Mouse (Mus musculus) layer of hippocampus, adult 11-12 months (tissue): ENCODE measurements at regions not wholly inside any gene's neighbourhood (a gene's known extent, or its start where the extent isn't known, plus 50 kb on each side); places are given as distances from the start of the nearest gene placed in this dataset.

ENCODE experiments used
- DNase-seq: peaks from one replicate; pipeline ENCODE4 v3.0.0; 2022; ENCODE audit warnings: low spot score

DNA sequence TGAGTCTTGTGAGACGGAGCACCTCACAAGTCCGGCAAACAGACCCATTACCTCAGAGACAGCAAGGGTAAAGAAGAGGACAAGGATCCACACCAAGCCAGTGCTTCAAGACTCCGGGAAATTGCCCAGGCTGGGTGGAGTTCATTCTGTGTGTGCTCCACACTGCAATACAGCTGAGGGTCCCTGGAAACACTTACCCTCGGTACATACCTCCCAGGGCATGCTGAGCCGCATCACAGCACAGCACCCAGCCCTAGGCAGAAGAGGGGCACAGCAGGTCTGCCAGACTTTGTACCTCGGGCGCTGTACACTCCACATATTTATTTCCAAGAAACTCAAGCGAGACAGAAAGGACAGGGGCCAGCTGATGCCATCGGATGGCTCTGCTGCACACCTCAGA lies 54.5 kb upstream of the Cmc1 start:
- no peak for DNase-seq

- DNase-seq, result no peak
Observed at GRCm38 (mm10) chr9:118206483-118206882, 56.5 kb upstream of the Cmc1 start.

DNA sequence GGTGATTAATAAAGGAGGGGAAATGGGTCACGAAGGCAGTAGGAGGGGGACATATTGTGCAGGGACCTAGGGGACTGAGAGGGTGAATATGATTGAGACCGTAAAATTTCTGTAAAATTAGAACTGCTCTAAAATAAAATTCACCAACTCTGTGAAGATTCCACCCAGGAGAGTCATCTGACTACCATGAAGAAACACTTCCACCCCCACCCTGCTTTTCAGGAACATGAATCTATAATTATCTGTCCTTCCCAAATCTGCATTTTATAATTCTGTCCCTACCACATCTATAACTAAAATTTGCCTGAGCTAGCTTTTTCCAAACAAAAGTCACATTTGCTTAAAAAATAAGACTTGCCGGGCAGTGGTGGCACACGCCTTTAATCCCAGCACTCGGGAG lies 69.7 kb upstream of the Cmc1 start:
- no peak for DNase-seq

GRCm38 (mm10) chr9:118221186-118221585 lies 71.2 kb upstream of the Cmc1 start:
- DNase-seq, result no peak

GRCm38 (mm10) chr9:118227401-118228061 lies 77.6 kb upstream of the Cmc1 start:
- DNase-seq, result no peak

GRCm38 (mm10) chr9:118228691-118229427 lies 78.9 kb upstream of the Cmc1 start:
- DNase-seq, result no peak

DNA sequence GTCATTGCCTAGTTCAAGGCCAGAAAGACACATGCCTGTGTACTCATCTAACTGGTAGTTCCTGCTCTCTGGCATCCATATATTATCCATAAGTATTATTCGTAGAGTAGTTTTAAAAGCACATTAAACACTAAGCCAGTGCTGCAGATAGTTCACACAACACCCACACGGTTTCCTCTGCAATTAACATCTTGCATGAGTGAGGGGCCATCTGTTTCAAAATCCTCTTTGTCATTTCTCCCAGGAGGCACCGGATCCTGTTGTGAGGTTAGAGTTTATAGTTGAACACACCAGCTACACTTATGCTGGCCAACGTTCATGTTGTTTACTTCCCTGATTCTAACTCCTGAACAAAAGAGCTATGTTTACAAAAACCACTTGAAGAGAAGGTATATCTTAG lies 90.7 kb upstream of the Cmc1 start:
- DNase-seq, result peak; percentile 22

DNA sequence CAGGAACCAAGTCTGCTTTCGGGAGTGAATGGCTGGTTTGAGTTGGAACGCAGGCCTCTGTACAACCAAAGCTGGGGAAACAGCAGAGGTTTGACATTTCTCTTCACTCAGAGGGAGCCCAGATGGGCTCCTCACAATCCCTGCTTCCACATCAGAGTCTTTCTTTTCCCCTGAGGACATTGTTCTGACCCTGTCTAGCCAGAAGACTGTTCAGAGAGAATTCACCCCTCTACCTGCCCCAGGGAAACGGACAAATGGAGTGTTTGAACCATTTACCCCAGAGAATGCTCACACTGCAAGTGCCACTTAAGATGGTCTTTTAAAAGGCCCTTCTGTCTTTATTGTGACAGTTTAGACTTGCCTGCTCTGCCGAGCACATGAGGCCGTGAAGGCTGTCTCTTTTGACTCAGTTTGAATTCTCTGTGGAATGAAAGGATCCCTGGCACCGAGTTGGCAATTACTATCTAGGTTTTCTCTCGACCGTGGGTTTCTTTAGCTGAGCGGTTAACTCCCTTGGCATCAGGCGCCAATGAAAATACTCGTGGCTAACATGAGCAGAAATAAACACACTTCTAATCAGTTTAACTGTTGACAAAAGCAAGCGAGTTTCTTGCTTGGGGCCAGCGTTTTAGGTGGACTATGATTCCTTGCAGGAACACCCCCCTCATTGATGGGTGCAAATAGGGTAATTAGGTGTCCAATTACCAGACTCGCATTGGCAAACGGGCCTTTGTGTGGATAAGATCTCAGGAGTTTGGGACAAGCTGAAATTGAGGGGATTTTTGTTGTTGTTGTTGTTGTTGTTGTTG lies 97.0 kb upstream of the Cmc1 start:
- DNase-seq, result no peak

GRCm38 (mm10) chr9:118253829-118254228 lies 103.9 kb upstream of the Cmc1 start:
- DNase-seq, result no peak

GRCm38 (mm10) chr9:118255200-118255733 lies 105.3 kb upstream of the Cmc1 start:
- DNase-seq, result no peak

DNA sequence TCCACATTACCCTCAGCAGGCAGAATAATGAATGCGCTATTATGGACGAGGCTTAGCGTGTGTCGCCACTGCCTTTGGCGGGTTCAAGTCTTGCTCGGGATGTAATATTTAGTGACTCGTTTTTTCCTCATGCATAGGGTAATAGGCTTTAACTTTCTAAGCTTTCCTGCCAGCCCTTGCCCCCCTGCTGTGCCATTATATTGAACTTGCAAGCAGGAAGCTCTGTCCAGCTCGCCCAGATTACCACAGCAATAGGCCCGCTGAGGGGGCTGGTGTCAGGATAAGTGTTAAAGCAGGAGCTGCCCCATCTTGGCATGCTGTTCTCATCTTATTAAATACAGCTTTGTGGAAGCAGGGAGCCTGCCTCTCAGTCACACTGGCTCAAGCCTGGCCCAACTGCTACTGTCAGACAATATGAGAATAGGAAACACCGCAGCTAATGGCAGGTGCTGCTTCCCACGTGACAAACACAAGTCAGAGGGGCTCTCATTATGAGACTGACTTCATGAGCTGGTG lies 105.8 kb upstream of the Cmc1 start:
- no peak for DNase-seq

- DNase-seq, result no peak
Observed at GRCm38 (mm10) chr9:118266298-118266697, 116.3 kb upstream of the Cmc1 start.

DNA sequence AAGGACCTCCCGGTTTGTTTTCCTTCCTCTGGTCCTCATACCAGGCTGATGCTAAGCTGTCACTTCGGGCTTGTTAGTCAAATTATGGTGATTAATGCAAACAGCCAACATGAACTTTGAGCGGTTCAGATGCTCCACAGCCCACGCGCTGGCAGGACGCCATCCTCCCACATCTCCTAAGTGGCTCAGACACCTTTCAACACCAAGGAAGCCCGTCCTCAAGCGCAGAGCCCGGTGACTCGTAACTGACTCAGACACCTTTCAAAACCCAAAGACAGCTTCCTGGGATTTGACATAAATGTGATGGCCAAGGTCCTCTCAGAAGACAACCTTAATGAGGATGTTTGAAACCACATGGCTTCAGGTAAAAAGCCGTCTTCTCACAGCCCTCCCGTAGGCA lies 121.7 kb upstream of the Cmc1 start:
- DNase-seq, result no peak

GRCm38 (mm10) chr9:118272713-118273407 lies 122.9 kb upstream of the Cmc1 start:
- DNase-seq, result no peak

DNA sequence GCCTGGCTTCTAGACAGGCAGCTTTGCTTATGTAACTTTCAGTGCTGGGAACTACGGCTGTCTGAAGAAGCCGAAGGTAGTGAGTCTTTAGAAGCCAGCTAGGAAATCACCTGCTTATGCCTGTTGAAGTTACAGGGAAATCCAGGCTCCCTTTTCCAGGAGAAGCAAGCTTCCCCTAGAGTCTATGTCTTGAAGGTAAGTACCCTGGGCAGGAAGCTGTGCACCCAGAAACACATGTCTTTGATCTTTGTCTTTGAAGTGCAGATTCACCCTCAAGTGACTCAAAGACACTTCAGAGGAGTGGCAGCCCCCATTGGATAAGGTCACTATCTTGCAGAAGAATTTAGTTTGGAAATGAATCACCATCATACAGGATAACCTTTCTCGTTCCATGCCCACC lies 135.5 kb upstream of the Cmc1 start:
- no peak for DNase-seq

GRCm38 (mm10) chr9:118287606-118288005 lies 137.6 kb upstream of the Cmc1 start:
- DNase-seq, result no peak

GRCm38 (mm10) chr9:118292836-118293235 lies 142.9 kb upstream of the Cmc1 start:
- no peak for DNase-seq

- no peak for DNase-seq
Observed at GRCm38 (mm10) chr9:118294011-118294410, 144.0 kb upstream of the Cmc1 start.

- no peak for DNase-seq
Observed at GRCm38 (mm10) chr9:118302785-118303384, 152.9 kb upstream of the Cmc1 start.

DNA sequence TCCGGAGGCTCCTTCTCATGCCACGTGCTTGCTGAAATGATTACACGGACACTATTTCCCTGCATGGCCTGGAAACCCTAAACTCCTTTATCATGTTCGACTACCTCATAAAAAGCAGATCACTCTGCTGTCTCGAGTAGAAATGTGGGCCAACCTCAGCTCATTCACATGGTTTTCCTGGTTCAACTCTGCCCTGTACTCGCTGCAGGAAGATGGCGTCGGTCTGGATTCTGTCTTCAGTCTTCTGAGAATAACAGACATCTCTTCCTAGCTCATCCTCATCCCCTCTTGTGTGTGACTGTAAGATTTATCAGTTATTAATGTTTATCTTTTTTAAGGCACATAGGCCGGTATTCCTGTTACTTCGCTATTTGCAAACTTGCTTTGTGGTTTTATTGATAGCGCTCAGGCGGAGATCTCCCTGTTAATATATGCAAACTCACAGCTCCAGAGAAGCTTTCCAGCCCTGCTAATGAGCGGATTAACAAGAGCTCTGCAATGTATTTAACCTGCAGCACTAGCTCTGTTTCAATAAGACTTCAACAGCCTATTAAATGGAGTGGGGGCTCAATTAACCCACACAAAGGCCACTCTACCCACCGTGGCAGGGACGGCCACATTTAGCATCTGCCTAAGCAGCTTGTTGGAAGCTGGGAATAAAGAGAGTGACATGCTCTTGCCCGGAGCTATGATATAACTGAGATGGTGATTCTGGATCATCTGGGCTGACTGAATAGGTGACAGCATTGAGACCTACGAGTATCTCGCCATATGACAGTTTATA lies 159.5 kb upstream of the Eomes start:
- DNase-seq, result no peak

DNA sequence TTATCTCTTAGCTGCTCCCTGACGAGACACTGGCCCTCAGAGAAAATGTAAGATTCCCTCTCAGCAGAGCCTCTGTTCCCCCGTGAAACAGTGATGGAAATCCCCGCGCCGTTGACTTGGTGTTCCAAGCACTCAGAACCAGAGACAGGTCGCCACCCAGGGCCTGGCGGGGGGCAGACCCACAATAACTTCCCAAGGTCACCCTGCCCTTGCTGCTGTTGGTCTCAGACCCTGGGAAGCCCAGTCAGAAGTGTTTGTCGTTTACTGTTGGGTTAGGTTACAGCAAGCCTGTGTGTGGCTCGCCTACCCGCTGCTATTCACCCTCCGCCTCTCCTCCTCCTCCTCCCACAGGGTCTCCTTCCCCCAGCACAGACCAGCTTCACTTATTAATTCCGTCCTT lies 154.2 kb upstream of the Eomes start:
- no peak for DNase-seq
